Mouse (Mus musculus) spleen, embryonic (tissue): ENCODE data around the gene St6galnac3.

ENCODE experiments used
- CTCF ChIA-PET: fragments of 350-600 bp; sonication (Branson Sonifier 250); formaldehyde crosslinking; loops from one replicate; lab custom pipeline; 2022; lab: Charles Lee

Gene St6galnac3

DNA sequence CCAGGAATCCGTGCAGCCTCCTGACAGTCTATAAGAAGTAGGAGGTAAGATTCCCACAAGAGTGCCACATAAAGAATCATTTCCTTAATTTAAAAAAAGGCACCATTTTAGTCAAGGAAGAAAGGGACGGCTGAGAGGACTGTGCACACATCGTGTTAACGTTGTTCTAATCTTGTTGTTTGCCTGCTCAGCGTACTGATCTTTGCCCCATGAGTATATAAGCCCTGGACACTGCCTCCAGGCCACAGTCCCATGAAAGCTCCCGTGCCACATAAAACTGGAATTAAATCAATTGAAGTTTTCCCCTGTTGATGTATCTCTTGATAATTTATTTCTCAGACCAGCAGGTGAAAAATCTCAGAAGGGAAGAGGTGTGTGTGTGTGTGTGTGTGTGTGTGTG lies 195.8 kb downstream of the St6galnac3 start:
- CTCF ChIA-PET = no interaction called here

DNA sequence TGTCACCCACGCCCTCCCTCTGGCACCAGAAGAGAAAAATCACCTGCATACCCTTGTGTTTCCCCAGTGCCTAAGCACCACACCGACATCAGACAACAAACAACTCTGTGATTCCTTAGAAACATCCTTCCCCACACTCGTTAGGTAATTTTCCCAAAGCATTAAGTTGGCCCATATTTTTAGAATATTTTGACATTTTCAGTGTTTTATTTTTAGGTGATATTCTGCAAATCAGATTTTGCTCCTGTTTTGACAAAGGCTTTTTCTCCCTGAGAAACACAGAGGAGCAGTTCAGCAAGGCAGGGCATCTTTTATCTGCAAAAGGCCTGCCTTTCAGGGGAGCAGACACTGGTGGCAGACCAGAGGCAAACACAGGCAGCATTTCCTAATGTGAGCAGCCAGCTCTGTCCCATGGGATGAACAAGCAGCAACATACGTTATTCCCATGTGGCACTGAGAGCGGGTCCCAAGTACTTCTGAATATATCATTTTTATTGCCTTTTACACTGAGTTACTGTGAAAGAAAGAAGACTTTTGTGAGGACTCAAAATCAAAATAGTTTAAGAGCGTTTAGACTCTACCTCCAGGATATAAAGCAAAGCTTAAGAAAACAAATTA lies 199.7 kb downstream of the St6galnac3 start:
- CTCF ChIA-PET = no interaction called here

DNA sequence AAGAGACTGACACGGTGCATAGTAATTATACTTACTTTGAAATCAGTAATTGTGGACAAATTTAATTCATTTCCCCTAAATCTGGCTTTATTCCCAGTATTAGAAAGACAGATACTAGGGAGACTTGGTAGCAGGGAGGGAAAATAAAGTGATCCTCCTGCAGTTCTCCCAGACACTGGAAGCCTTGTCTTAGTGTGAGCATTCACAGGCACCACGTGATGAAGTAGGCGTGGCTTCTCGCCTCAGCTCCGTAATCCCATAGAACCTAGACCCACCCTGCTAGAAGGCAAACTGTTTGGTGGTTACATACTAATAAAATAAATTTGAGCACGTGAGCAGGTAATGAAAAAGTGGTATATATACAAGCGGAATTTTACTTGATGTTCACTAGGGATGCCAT lies 208.1 kb downstream of the St6galnac3 start:
- CTCF ChIA-PET = no interaction called here

DNA sequence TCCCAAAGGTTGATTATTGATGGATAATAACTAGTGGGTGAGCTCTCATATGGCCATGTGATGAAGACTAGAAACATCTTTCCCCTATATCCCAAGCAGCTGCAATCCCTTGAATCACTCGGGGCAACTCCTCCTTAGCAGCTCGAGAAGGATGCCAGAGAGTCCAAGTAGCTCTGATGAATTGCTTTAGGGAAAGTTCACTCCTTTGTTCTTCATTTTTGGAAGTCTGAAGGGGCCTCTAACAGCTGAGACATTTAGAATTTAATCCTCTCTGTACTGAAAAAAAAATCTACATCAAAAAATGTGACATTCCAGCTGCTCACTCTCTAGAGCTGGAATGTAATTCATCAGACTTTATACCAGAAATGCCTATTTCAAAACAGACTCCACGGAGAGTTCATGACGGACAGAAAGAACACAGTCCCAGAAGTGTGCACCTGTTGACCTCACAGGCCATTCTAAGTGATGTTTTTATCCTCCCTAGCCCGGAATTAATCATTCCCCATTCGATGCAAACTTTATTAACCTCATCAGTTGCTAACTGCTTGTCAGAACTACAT lies 211.4 kb downstream of the St6galnac3 start:
- CTCF ChIA-PET = no interaction called here

DNA sequence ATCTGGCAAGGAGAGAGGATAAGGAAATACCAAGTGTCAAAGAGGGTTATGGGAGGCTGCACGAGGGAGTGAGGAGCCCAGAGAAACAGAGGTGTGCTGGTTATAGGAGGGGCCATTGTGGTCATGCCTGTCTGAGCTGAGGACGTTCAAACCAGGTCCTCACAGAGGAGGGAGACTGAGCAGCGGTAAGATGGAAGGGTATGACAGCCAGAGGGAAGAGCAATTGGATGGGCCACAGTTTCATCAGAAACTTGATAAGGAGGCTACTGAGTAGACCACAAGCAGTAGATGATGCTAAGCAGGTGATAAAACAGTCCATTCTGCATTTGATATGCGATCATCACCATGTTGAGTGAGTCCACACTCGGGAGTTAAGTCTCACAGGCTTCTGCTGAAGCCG lies 212.4 kb downstream of the St6galnac3 start:
- CTCF ChIA-PET = no interaction called here

DNA sequence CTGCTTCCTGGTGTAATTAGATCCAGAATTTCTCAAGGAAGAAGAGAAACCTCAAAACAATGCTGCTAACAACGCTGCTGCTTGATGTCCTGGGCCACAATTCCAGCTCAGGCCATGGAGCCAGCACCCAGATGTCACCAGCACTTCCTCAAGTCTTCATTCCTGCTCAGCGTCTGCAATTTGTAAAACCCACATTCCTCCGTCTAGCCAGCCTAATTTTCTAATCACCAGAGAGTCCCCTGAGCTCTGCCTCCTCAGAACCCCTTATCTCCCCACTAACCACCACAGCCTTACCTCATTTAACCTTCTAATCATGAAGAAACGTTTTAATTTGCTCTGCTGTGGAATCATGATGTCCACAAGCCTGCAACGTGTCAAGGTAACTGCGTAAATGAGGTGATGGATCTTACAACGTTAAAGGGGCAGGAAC lies 213.8 kb downstream of the St6galnac3 start:
- CTCF ChIA-PET = no interaction called here

DNA sequence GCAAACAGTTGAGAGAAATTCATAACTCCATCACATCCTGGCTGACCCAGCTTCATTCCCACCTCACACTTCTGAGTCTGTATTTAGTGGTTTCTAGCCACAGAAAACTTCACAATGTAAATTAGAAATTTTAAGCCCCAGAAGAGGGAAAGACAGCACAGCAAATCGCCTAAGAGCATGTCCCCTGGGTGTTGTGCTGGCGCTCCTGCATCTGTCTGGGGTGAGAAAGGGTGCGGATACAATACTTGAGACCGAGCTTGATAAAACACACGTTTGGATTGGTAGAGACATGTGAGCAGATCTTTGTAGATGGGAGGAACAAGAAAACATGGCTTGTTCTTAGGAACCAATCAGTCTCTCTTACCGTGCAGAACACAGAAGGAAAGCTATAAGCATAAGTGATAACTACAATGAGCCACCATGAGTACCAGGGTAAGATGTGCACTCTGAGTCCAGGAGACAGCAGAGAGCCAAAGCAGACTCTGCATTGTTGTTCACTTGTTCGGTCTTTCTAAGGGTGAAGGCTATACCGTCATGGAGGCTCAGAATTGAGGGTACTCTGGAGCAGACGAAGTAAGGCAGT lies 214.8 kb downstream of the St6galnac3 start:
- CTCF ChIA-PET = no interaction called here

DNA sequence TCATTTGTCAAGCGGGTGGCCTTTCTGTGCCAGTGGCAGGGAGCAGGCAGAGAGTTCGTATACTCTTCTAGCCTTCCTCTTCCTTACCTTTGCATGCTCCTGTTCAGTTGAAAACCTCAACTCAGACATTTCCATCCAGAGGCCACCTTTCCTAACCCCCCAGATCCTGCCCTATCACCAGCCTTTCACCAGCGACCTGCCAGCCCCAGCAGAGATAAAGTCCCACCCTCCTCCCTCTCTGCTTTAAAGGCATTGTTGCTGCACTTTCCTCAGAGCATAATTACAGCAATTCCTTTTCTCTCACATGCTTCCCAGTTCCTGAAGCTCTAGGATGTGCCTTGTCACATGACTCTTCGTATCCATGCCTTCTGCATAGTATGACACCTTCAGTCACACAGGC lies 215.3 kb downstream of the St6galnac3 start:
- CTCF ChIA-PET = no interaction called here

DNA sequence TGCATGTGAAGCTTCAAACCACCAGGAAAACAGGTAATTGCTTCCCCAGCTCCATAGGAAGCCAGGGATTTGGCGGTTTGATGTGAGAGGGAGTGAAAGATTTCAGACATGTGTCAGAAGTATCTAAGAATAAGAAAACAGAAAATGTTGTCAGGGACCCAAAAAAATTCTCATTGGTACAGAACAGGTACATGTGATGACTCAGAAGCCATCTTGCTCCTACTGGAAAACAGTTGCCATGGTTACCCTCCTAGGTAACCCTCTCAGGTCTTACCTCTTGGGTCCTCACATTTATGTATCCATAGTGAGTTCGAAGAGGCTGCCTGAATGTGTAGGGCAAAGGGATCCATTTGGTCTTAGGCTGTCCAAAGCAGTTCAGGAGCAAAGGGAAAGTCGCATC lies 215.9 kb downstream of the St6galnac3 start:
- CTCF ChIA-PET = no interaction called here

DNA sequence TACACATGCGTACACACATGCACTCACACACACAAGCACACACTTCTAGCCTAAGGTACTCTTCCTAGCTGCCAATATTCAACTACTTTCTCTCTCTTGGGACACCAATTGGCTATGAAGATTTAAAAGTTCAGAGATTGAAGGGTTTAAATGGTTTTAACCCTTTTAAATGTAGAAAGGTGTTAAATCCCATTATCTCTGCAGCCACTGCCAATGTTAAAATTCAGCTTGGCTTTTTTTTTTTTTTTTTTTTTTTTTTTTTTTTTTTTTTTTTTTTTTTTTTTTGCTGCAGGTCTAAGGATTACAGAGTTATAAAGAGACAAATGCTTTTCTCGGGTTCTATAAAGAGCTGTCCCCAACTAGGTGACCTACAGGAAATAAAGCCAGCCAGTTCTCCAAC lies 216.4 kb downstream of the St6galnac3 start:
- CTCF ChIA-PET = no interaction called here

DNA sequence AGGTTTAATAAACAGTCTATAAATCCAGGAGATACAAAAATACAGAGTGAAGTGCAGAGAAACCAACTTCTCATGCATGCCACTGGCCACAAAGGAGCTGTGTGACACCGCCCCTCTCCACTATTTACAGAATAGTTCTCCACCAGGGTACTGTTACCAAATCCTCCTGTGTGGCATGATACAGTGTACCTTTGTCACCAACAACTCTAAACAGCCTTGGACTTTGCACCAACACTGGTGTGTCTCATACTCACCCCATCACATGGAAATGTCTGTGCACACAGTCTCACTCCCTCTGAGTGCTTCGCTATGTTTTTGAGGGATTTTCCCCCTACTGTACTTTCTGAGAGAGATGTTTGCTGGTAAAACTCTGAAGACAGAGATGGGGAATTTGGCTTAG lies 217.4 kb downstream of the St6galnac3 start:
- CTCF ChIA-PET = no interaction called here

DNA sequence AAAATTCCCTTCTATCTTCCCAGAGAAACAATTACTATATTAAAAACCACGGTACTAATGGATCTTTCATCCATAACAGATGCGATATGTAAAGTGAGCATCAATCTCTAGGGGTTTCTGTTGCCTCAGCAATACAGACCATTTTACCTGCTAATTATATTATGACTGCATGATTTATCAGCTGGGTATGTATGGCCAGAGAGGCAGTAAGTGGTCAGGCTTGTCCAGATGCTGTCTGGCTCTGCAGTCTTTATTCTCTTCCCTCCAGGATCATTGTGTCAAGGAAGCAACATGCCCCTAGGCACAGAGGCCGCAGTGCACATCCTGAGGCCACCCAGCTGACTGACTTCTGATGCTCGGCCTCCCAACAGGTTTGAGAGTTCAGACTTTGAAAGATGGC lies 222.5 kb downstream of the St6galnac3 start:
- CTCF ChIA-PET = no interaction called here

DNA sequence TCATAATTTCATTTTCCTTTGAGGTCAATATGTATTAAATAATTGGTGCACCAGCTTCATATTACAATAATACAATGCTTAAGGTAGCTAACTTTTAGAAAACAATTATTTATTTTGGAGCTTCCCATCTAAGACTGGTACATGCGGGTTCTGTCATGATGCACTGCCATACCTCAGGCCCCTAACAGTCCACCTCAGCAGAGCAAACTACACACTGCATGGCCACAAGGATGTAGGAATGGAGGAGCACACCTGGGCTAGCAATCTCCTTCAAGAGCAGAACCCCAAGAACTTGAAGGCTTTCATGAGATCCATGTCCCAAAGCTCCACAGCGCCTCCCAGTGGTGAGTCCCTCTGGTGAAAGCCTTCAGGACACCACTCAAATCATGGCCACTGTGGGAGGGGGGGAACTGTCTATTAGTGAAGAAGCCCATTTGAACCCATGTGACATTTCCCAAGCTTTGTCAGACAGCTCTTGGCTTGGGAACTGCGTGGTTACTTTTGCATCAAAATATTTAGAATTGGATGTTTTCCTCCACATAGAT lies 223.6 kb downstream of the St6galnac3 start:
- CTCF ChIA-PET = no interaction called here

DNA sequence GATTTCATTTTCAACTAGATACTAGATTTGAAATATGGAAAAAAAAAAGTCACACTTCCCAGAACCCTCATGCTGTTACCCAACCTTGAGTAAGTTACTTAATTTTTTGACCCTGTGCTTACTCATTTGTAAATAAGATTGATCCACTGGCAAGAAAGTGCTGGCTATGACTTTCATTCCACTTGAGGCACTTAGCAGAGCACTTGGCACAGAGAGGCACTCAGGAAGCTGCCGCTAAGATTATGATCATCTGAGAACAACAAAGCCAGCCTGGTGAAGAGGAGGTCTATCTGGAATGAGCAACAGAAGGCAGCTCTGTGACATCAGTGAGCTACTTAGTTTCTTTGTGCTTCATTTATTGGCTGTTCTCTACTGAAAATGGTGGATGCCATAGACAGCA lies 232.0 kb downstream of the St6galnac3 start:
- CTCF ChIA-PET = no interaction called here

DNA sequence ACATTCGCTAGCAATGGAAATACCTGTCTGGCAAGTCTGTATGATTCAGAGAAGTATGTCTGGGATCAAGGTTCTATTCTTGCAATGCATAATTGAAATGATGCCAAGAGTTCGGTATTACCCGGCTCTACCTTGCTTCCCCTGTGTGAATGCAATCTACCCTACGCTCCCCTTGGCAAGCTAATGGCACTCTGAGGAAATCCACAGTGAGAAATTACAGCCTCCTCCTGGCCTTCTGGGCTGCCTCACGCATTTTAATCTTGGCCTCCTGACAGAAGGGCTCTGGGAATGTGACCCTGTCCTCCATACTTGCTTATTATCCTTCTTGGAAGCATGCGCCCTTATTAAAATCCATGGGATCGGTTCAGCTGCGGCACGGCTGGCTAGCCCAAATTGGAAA lies 235.3 kb downstream of the St6galnac3 start:
- CTCF ChIA-PET = no interaction called here

DNA sequence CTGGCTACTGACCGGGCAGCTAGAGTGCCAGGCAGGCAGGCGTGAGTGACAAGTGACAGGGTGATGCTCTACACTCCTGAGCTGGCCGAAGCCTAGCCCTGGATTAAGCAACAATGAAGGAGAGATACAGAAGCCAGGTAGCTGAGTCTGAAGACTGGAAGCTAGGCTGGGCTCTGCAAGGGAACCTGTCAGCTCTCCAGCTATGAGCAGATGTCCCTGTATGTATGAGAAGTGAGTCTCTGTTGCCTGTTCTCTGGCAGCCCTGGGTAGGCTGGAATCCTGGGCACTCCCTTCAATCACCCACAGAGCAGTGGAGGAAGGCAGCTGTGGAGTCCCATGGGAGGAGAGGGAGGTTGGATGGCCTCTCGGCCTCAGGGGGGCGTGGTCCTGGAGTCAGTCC lies 236.0 kb downstream of the St6galnac3 start:
- CTCF ChIA-PET = no interaction called here

DNA sequence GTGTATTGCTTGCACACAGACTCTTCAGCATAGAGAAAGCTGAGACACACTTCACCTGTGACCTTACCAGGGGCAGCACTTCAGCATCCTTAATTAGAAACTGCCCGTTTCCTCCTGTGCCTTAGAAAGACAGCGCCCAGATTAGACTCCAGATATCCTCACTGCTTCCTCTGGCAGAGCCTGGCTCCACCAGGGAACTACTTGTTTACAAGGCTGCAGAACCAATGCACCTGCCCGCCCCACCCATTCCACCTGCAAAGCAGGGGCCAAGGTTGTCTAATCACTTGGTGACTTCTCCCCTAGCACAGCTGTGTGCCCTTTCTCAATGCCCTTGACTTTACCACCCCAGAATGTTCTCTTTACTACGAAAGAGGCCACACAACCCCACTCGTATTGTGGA lies 239.8 kb downstream of the St6galnac3 start:
- CTCF ChIA-PET = no interaction called here

DNA sequence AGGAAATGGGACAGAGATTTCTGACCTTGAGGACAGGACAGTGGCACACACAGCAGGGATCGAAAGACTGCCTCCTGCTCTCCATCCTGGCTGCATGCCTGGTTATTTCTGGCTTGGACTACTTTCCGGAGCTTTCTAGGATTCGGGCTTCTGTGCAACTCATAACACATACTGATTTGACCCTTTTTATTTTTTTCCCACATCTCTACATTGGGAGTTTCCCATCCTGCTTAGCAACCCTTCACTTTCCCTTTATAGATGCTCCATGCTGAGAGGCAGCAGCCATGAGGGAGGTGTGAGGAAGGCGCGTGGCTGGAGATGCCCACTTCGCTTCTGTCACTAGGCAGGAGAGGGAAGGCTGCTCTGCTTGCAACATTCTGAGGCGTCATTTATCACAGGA lies 240.3 kb downstream of the St6galnac3 start:
- CTCF ChIA-PET = no interaction called here

DNA sequence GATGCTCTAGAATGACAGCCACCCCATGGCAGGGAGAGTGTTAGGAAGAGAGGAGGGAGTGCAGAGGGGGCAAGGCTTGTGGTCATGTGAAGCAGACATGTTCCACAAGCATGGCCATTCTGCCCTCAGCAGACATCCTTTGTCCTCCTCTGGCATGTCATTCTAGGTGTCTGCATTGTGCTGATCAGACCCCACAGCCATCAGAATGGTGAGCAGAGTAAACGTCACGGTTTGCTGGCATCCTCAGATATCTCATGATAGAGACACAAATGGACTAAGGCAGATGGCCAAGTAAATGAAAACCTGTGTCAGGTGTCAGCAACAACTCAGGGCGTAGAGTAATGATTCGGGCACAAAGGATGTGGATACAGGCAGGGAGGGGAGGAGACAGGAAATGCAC lies 241.3 kb downstream of the St6galnac3 start:
- CTCF ChIA-PET = no interaction called here

DNA sequence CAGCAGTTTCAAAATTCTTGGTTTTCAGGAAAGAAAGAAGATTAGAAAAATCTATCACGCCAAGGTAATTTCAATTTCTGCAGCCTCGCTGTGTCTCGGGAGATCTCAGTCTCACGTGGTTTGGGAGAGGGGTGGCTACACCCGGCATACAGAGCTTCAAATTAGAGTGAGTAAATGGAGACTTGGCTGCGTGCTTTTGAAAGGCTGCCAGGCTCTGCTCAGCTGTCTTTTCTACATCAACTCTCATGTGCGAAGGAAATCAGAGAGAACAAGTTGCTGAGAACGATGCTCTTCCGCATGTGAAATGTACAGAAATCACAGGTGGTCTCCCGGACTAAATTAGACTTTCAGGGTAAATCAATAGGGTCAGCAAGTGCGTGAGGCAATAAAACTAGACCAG lies 242.9 kb downstream of the St6galnac3 start:
- CTCF ChIA-PET = no interaction called here

DNA sequence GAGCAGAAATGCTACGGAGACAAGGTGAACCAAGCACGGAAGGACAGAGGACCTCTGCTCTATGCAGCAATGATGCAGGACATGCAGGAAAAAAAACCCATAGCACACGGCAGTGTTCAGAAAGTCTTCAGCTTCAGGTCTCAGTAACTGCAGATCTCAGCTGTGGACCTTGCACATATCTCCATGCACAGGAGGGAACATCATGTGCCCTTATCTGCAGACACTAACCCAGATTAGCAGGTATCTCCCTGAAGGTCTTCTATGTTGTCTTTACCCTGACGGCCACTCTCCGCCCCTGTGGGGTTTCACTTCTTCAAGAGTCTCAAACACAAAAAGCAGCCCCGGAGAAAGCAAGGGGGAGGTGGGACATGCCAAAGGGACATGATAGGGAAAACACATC lies 244.0 kb downstream of the St6galnac3 start:
- CTCF ChIA-PET = no interaction called here

DNA sequence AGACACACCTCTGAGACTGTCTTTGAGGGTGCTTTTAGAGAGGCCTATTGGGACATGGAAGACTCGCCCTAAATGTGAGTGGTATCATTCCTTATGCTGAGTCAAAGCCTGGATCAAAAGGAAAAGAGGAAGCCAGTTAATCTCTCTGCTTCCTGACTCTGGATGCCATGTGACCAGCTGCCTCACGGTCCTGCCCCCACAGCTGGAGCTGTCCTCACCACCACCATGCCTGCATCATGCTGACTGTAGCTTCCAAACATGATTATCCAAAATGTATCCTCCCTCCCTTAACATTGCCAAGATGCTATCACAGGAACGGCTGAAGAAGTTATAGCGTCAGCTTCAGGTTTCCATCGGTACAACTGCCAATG lies 244.4 kb downstream of the St6galnac3 start:
- CTCF ChIA-PET = no interaction called here

DNA sequence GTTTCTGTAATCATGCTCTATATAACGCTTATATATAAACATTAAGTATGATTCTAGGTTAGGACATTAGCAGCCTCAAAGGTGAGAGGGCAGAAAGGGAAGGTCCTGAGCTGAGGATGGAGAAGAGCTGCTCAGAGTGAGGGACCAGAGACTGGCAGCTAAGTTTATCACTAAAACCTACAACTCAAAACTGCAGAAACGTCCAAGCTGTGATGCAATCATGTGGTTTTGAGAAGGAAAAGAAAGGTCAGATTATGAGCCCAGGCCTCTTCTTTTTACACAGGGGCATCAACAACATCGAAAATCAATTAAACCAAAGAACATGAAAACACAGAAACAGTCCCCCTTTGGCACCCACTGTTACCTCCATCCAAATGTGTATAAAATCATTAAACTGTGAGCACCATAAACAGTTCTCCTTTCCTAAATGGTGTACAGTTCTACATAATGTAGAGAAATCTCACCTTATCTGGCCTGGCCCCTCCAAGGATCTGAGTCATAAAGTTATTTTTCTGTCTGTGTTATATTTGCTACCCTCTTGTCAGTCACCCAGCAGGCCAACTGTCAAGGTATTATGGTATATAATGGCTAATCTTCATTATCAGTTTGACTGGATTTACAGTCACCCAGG lies 244.9 kb downstream of the St6galnac3 start:
- CTCF ChIA-PET = no interaction called here
